Comparison of ENCODE assay signal across 26 mouse cellular contexts in the genomic region with DNA sequence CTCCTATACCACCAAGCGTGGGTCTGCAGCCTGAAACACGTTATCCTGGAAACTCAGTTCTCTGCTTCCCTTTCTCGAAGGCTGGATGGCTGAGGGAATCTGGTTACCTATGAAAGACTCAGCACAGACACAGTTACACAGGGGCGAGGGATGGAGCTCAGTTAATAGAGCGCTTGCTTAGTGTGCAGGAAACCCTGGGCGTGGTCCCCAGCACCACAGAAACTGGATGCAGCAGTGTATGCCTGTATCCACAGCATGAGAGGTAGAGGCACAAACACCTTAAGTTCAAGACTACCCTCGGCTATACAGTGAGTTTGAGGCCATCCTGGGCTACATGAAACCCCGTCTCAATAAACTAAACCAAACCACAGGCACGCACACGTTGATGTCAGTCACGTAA. TPM values are rescaled to one million over a fixed set of nuclear protein-coding genes. Genes with fewer than 3 reads are reported as not detected.
DNase-seq lines count a peak whose midpoint lies in the region; ATAC-seq and TF ChIP-seq lines count a peak whose summit lies in the region.
"Had no signal": no experiment of that assay in that cellular context is flagged by ENCODE, and none has a peak within 500 bp of the region (broad histone marks: within the 10 kb centered on the region; RNA-seq: fewer than 3 reads in every experiment).

No protein-coding gene starts in this region.

- H3K79me2 ChIP-seq in CH12.LX (replicated peaks; ENCODE audit: control insufficient read depth, extremely low read depth, insufficient read depth, poor library complexity, severe bottlenecking): peaks cover 62% of the 10 kb centered on the region

- peaks cover 69 to 98% of the 10 kb centered on the region in 2 experiments for H3K4me1 ChIP-seq in CH12.LX (ENCODE audit: control insufficient read depth in 1 of 2, insufficient read depth in 2 of 2)
- H3K4me1 ChIP-seq in liver, embryonic 12.5 days: peaks cover 53% of the 10 kb centered on the region
- peaks cover 76% of the 10 kb centered on the region for H3K4me1 ChIP-seq in liver, embryonic 15.5 days (replicated peaks)
- no peaks in the 10 kb centered on the region; the same call in 1 of the 2 replicates for H3K4me1 ChIP-seq in kidney, embryonic 14.5 days (ENCODE audit: control insufficient read depth, insufficient read depth, low read length)
- no peaks in the 10 kb centered on the region for H3K4me1 ChIP-seq in stomach, postnatal 0 days (replicated peaks; ENCODE audit: control insufficient read depth, insufficient read depth)

- no peak for TF ChIP-seq CTCF in CH12.LX (conservative IDR thresholded peaks at IDR 0.05 in 1 of 2, IDR thresholded peaks at IDR 0.05 in 1 of 2; ENCODE audit: low read depth in 2 of 2, low read length in 2 of 2)
- no peak for TF ChIP-seq CTCF in stomach, postnatal 0 days (IDR thresholded peaks at IDR 0.05; ENCODE audit: low read depth)

- H3K27me3 ChIP-seq in CH12.LX (replicated peaks): no peaks in the 10 kb centered on the region
- no peaks in the 10 kb centered on the region for H3K27me3 ChIP-seq in liver, embryonic 12.5 days (replicated peaks)
- no peaks in the 10 kb centered on the region for H3K27me3 ChIP-seq in liver, embryonic 15.5 days
- H3K27me3 ChIP-seq in kidney, embryonic 14.5 days (ENCODE audit: control insufficient read depth, insufficient read depth, low read length): no peaks in the 10 kb centered on the region
- no peaks in the 10 kb centered on the region for H3K27me3 ChIP-seq in stomach, postnatal 0 days (ENCODE audit: control insufficient read depth, insufficient read depth, low read length)
- H3K27me3 ChIP-seq: forebrain, embryonic 13.5 days; heart, embryonic 13.5 days; hindbrain, embryonic 12.5 days; hindbrain, embryonic 15.5 days had no signal

- no peak overlapping the region for H3K4me2 ChIP-seq in CH12.LX (ENCODE audit: insufficient read depth, low read depth, poor library complexity, severe bottlenecking)
- peak overlapping the region; percentile 57 for H3K4me2 ChIP-seq in liver, embryonic 12.5 days
- H3K4me2 ChIP-seq in liver, embryonic 15.5 days: peak overlapping the region; percentile 64
- no peak overlapping the region for H3K4me2 ChIP-seq in kidney, embryonic 14.5 days (replicated peaks; ENCODE audit: low read depth, low read length)
- H3K4me2 ChIP-seq in stomach, postnatal 0 days (replicated peaks; ENCODE audit: low read depth): no peak overlapping the region
- H3K4me2 ChIP-seq: forebrain, embryonic 13.5 days; heart, embryonic 13.5 days; hindbrain, embryonic 12.5 days; hindbrain, embryonic 15.5 days had no signal

- no peak overlapping the region for H3K4me3 ChIP-seq in CH12.LX (replicated peaks in 1 of 3; ENCODE audit: low read depth in 2 of 3, low read length in 2 of 3, poor library complexity in 1 of 3)
- H3K4me3 ChIP-seq in liver, embryonic 12.5 days: no peak overlapping the region
- no peak overlapping the region for H3K4me3 ChIP-seq in liver, embryonic 15.5 days (replicated peaks)
- no peak overlapping the region for H3K4me3 ChIP-seq in kidney, embryonic 14.5 days (ENCODE audit: low read length)
- H3K4me3 ChIP-seq in stomach, postnatal 0 days (ENCODE audit: low read depth, low read length): no peak overlapping the region
- H3K4me3 ChIP-seq: forebrain, embryonic 10.5 days; forebrain, embryonic 13.5 days; gastrocnemius, adult 2 months; heart, adult 2 months; heart, embryonic 10.5 days; heart, embryonic 13.5 days; hindbrain, embryonic 12.5 days; hindbrain, embryonic 15.5 days had no signal

- no peak for TF ChIP-seq RAD21 in CH12.LX (IDR thresholded peaks at IDR 0.05; ENCODE audit: low read depth, low read length)

- peaks cover 11% of the 10 kb centered on the region for H3K9me3 ChIP-seq in CH12.LX (replicated peaks; ENCODE audit: low read length)
- no peaks in the 10 kb centered on the region for H3K9me3 ChIP-seq in liver, embryonic 12.5 days (replicated peaks)
- no peaks in the 10 kb centered on the region for H3K9me3 ChIP-seq in liver, embryonic 15.5 days (replicated peaks)
- H3K9me3 ChIP-seq in kidney, embryonic 14.5 days (ENCODE audit: control insufficient read depth, low read length): no peaks in the 10 kb centered on the region
- no peaks in the 10 kb centered on the region for H3K9me3 ChIP-seq in stomach, postnatal 0 days (ENCODE audit: control insufficient read depth, low read length)
- H3K9me3 ChIP-seq: forebrain, embryonic 10.5 days; forebrain, embryonic 13.5 days; heart, embryonic 10.5 days; heart, embryonic 13.5 days; hindbrain, embryonic 12.5 days; hindbrain, embryonic 15.5 days had no signal

- dilution Hi-C loops in CH12.LX (cut with MboI; ENCODE audit: extremely low pct_ligation_motif_present, extremely low pct_unique_long_range_greater_than_20kb, low sequenced_read_pairs): no loop called here

- in situ Hi-C loops in CH12.LX (cut with MboI; ENCODE audit: low pct_ligation_motif_present, low pct_unique_long_range_greater_than_20kb, low sequenced_read_pairs): no loop called here

- TF ChIP-seq EP300 in CH12.LX (IDR thresholded peaks at IDR 0.05; ENCODE audit: low read length): no peak
- TF ChIP-seq EP300 in stomach, postnatal 0 days (optimal IDR thresholded peaks at IDR 0.05): no peak

- no peak for TF ChIP-seq POLR2A in CH12.LX (IDR thresholded peaks at IDR 0.05; ENCODE audit: low read depth, low read length)

- no peak for DNase-seq in CH12.LX (ENCODE audit: extremely low read depth)
- no peak for DNase-seq in heart, postnatal 14 days
- no peak for DNase-seq in spleen, postnatal 10 days (ENCODE audit: low spot score in 2 of 2)
- no peak for DNase-seq in stomach, postnatal 0 days (ENCODE audit: low spot score)
- DNase-seq: adrenal gland, adult 2 months; adrenal gland, postnatal 14 days; B cell, adult 2 months; cerebellum, adult 11-12 months; cerebellum, adult 8-10 months; cerebellum, postnatal 10 days; cerebellum, postnatal 36 days; embryo, embryonic 11 days; gastrocnemius, adult 2 months; gastrocnemius, postnatal 25 days; heart, adult 2 months had no signal

- peak overlapping the region; percentile 85 for H3K27ac ChIP-seq in CH12.LX (ENCODE audit: insufficient read depth, low read depth)
- peak overlapping the region; percentile 89 for H3K27ac ChIP-seq in liver, embryonic 12.5 days
- H3K27ac ChIP-seq in liver, embryonic 15.5 days (replicated peaks): peak overlapping the region; percentile 90
- no peak overlapping the region for H3K27ac ChIP-seq in kidney, embryonic 14.5 days (ENCODE audit: low read depth, low read length)
- no peak overlapping the region for H3K27ac ChIP-seq in stomach, postnatal 0 days (replicated peaks)
- H3K27ac ChIP-seq: forebrain, embryonic 10.5 days; forebrain, embryonic 13.5 days; gastrocnemius, adult 2 months; heart, adult 2 months; heart, embryonic 10.5 days; heart, embryonic 13.5 days; hindbrain, embryonic 12.5 days; hindbrain, embryonic 15.5 days had no signal

- intact Hi-C loops in heart, postnatal 14 days (cut with DNase I): no loop called here

- H3K9ac ChIP-seq in CH12.LX (ENCODE audit: insufficient read depth, low read depth): no peak overlapping the region
- H3K9ac ChIP-seq in liver, embryonic 12.5 days: 0 out of 2 replicates have a peak overlapping the region, but pooled peaks have one; percentile 51
- H3K9ac ChIP-seq in liver, embryonic 15.5 days: peak overlapping the region; percentile 57; the same call in 1 of the 2 replicates
- H3K9ac ChIP-seq in kidney, embryonic 14.5 days (ENCODE audit: low read depth, low read length): no peak overlapping the region
- no peak overlapping the region for H3K9ac ChIP-seq in stomach, postnatal 0 days (ENCODE audit: low read length)
- H3K9ac ChIP-seq: forebrain, embryonic 13.5 days; heart, embryonic 13.5 days; hindbrain, embryonic 12.5 days; hindbrain, embryonic 15.5 days had no signal

- peak; percentile 42; the same call in 1 of the 2 replicates for ATAC-seq in erythroblast, adult 5-6 weeks (replicated peaks; ENCODE audit: low FRiP score, poor library complexity, severe bottlenecking)
- peak; percentile 53; the same call in 1 of the 2 replicates for ATAC-seq in liver, embryonic 12.5 days
- ATAC-seq in liver, embryonic 15.5 days (ENCODE audit: insufficient read depth): peak; percentile 57
- ATAC-seq in kidney, embryonic 14.5 days (ENCODE audit: low FRiP score, low TSS enrichment): no peak
- no peak for ATAC-seq in stomach, postnatal 0 days (ENCODE audit: low FRiP score, low TSS enrichment)
- ATAC-seq: forebrain, embryonic 13.5 days; forebrain, embryonic 16.5 days had no signal

- peaks cover 52 to 82% of the 10 kb centered on the region in 2 experiments for H3K36me3 ChIP-seq in CH12.LX (replicated peaks in 1 of 2; ENCODE audit: control insufficient read depth in 1 of 2, insufficient read depth in 1 of 2, low read length in 1 of 2)
- H3K36me3 ChIP-seq in liver, embryonic 12.5 days: no peaks in the 10 kb centered on the region
- H3K36me3 ChIP-seq in liver, embryonic 15.5 days (replicated peaks): no peaks in the 10 kb centered on the region
- H3K36me3 ChIP-seq in kidney, embryonic 14.5 days (ENCODE audit: control insufficient read depth, insufficient read depth, low read length): no peaks in the 10 kb centered on the region
- H3K36me3 ChIP-seq in stomach, postnatal 0 days (ENCODE audit: control insufficient read depth, insufficient read depth, low read length): peaks cover 4% of the 10 kb centered on the region
- H3K36me3 ChIP-seq: forebrain, embryonic 10.5 days; heart, embryonic 10.5 days; heart, embryonic 13.5 days; hindbrain, embryonic 12.5 days; hindbrain, embryonic 15.5 days had no signal

- 80% methylated on average over 11 of the region's 11 CpGs for WGBS in liver, embryonic 12.5 days (ENCODE audit: insufficient replicate concordance)
- 75% methylated on average over 11 of the region's 11 CpGs for WGBS in liver, embryonic 15.5 days (ENCODE audit: insufficient replicate concordance)
- WGBS in kidney, embryonic 14.5 days: 87% methylated on average over 11 of the region's 11 CpGs
- WGBS in stomach, postnatal 0 days: 84% methylated on average over 11 of the region's 11 CpGs

TF ChIP-seq in CH12.LX, 34 proteins besides CTCF, POLR2A, EP300 and RAD21:
- no peak for TF ChIP-seq GABPA (IDR thresholded peaks at IDR 0.05; ENCODE audit: insufficient replicate concordance, low read depth, low read length)
- TF ChIP-seq TCF12 (IDR thresholded peaks at IDR 0.05; ENCODE audit: low read depth, low read length): 0 out of 2 replicates have a peak, but pooled peaks have one; percentile 10

RNA-seq across cellular contexts. Expression of a gene that starts 17.5 kb away (rescaled TPM):
- total RNA-seq in CH12.LX (2012; rRNA removed) (51.4 and 58.2 TPM in 2 replicates), CH12.LX (2014; rRNA removed) (21.9 and 25.6 TPM in 2 replicates)
- polyA plus RNA-seq in CH12.LX (2012; ENCODE audit: insufficient read length, low read depth): 50.3 and 60.1 TPM in 2 replicates
- total RNA-seq in erythroblast, adult 5-6 weeks (2015; ENCODE audit: low replicate concordance): 1.7 and 3.8 TPM in 2 replicates
- 2.4 and 2.6 TPM in 2 replicates for total RNA-seq in erythroblast, adult 5-6 weeks (2017; ENCODE audit: low replicate concordance)
- 0.92 and 0.95 TPM in 2 replicates for polyA plus RNA-seq in liver, embryonic 12.5 days (2016; fragmentation: Nextera tagmentation; extraction: Ambion mirVana)
- 0.69 and 0.83 TPM in 2 replicates for polyA plus RNA-seq in liver, embryonic 15.5 days (2015; fragmentation: Nextera tagmentation; extraction: Ambion mirVana)
- 1 to 10 TPM; 8.3 to 10.0 TPM for total RNA-seq in heart, postnatal 14 days (2021)
- 0.37 and 0.38 TPM in 2 replicates for polyA plus RNA-seq in kidney, embryonic 14.5 days (2014; fragmentation: Nextera tagmentation; extraction: Ambion mirVana)
- polyA plus RNA-seq in stomach, postnatal 0 days (2015; fragmentation: Nextera tagmentation; extraction: Ambion mirVana): 1.2 and 1.3 TPM in 2 replicates

Comparison
In these comparisons a context has a peak if more than half of its experiments do, and no peak if none do; other contexts are left out.
1. H3K27ac ChIP-seq: peak in CH12.LX (single experiment), liver, embryonic 12.5 days (single experiment) and liver, embryonic 15.5 days (single experiment); none in kidney, embryonic 14.5 days (single experiment) and stomach, postnatal 0 days (single experiment).
2. H3K4me2 ChIP-seq: peak in liver, embryonic 12.5 days (single experiment) and liver, embryonic 15.5 days (single experiment); none in CH12.LX (single experiment), kidney, embryonic 14.5 days (single experiment) and stomach, postnatal 0 days (single experiment).
3. H3K9ac ChIP-seq: peak in liver, embryonic 12.5 days (single experiment) and liver, embryonic 15.5 days (single experiment); none in CH12.LX (single experiment), kidney, embryonic 14.5 days (single experiment) and stomach, postnatal 0 days (single experiment).
4. ATAC-seq: peak in erythroblast, adult 5-6 weeks (single experiment), liver, embryonic 12.5 days (single experiment) and liver, embryonic 15.5 days (single experiment); none in kidney, embryonic 14.5 days (single experiment) and stomach, postnatal 0 days (single experiment).
5. RNA of a gene that starts 17.5 kb away (polyA plus RNA-seq): 50.3 to 60.1 TPM in CH12.LX; 1.2 to 1.3 TPM in stomach, postnatal 0 days, 0.92 to 0.95 TPM in liver, embryonic 12.5 days, 0.69 to 0.83 TPM in liver, embryonic 15.5 days and 0.37 to 0.38 TPM in kidney, embryonic 14.5 days; every median in the first group is over 10 times any median in the second.